Mouse (Mus musculus) thymus, postnatal 0 days (tissue): ENCODE measurements around the gene Arpp21. TPM values are rescaled to one million over a fixed set of nuclear protein-coding genes. Genes with fewer than 3 reads are reported as not detected.
"Not testable (repeated sequence)": the region's sequence is repeated elsewhere in the genome, so short reads cannot be mapped to it uniquely, and the experiment has no call there.

ENCODE experiments used
- DNase-seq: peaks from one replicate; pipeline ENCODE4 v3.0.0-alpha.2; 2015; ENCODE audit warnings: low spot score
- polyA plus RNA-seq: library from polyadenylated mRNA; unstranded; fragments of >200 nt; fragmentation: Nextera tagmentation; extraction: Ambion mirVana; gene quantifications from 2 replicates; pipeline ENCODE4 v1.2.1, GENCODE M21; 2015

Arpp21 gene
- polyA plus RNA-seq, 1 experiment from 2014 or later, result 434 TPM

DNA sequence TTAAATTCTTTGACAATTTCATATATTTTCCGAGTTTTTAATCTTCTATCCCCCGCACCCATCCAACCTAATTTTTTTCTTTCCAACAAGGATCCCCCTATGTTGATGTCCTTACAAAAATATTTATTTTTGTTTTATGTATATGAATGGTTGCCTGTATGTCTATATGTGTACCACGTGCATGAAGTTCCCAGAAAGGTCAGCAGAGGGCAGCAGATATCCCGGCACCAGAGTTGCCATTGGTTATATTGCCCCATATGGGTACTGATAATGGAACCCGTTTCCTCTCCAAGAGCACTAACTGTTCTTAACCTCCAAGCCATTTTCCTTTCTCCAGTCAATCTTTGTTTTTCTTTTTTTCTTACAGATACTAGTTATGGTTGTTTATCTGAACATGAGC, 124.1 kb downstream of the Arpp21 start:
- DNase-seq, result peak; percentile 48

GRCm38 (mm10) chr9:112102852-112103192, 132.9 kb downstream of the Arpp21 start:
- DNase-seq, result no peak

DNA sequence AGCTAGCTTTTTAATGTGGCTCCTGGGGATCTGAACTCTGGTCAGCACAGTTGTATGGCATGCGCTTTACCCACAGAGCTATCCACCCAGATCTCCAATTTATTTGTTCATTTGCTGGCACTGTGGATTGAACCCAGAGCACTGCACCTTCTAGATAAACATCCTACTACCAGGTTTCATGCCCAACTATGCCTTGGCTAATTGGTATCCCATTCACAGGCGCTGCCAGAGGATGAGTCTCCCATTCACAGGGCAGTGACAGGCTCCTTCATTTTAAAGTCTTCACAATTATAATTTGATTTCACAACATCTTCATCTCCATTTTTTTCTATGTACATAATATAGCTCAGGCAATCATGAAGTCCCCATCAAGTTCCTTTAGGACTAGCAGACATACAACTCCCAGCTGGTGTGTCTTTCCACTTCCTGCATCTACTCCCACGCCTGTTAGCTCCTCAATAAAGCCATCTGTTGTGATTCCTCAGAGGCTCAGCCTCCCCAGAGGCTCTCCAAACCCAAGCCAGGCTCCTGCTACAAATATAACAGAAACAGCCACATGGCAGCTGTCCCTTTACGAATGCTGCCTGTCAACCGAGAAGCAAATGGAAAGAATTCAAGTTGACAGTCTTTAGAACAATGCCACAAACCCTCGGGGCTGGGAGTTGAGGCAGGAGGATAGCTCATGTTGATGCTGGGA, 133.4 kb downstream of the Arpp21 start:
- no peak for DNase-seq

- peak; percentile 64 for DNase-seq
These were observed 134.7 kb downstream of the Arpp21 start for GRCm38 (mm10) chr9:112100841-112101595.

- no peak for DNase-seq
These were observed 137.5 kb downstream of the Arpp21 start for GRCm38 (mm10) chr9:112098267-112098666.

- DNase-seq, result no peak
These were observed 140.0 kb downstream of the Arpp21 start for GRCm38 (mm10) chr9:112095708-112096107.

DNA sequence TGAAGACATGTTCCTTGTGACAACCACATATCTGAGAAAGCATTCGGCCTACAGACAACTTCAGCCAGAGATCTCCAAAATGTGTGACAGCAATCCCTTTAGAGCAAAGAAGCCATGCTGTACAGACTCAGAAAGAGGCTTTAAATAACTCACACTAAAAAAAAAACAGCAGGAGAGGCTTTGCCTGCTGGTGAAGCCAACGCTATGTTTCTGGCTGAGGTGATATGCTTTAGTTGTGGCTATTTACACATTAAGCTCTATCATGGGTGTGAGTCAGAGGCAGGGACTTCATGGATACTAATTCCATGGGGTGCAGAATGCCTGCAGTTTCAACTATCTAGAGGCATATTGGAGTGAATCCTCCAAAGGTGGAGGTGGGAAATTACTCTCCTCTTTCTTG, 140.5 kb downstream of the Arpp21 start:
- DNase-seq, result no peak

DNA sequence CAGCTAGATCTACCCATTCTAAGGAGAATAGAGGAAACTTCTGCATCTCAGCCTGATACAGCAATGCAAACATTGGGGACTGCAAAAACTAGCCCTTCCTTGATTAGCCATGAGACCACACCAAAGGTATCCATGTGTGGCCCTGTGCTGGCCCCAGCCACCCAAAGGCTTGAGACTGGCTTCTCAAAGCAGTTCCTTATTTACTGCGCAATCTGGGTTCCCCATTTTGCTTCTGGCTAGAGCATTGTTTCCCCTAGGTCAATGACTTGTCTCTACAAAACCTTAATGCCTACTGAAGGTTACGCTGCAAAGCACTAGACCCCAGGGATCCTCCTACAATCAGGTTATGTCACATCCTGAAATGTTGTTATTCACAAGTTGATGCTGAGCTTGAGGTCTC, 156.8 kb downstream of the Arpp21 start:
- no peak for DNase-seq

- no peak for DNase-seq
These were observed 157.3 kb downstream of the Arpp21 start for GRCm38 (mm10) chr9:112078453-112078852.

DNA sequence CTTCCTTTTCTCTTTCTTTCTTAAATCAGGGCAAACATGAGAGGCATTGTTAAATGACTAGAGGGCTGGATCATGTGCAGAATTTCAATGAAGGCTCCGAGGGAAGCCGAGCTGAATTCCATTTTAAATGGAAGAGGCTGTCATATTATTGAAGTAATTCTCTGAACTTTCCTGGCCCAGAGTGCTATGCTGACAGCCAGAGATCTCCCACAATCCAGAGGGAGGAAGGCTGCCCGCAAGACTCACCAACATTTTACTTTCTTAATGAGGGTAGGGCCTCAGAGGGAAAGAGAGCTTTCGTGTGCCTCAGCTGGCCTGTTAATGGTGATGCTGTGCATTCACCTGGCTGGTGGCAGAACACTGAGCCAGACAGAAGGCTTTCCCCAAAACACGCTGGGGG, 160.5 kb downstream of the Arpp21 start:
- DNase-seq, result no peak

DNA sequence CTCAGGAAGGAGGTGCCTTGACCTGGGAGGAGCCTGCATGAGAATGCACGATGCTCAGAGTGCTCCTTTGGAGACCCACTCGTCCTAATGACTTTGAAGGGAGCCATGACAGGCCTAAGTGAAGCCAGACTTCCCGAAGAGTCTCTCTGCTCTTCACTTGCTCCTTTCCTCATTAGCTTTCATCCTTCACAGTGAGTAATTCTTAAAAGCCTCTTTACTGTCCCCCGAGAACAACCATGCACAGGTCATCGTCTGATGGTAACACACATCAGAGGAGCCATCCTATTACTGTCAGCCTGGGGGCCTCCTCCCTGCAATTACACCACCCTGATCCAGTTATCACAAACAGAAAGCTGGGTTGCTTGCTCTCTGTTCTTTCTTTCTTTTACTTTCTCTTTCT, 160.9 kb downstream of the Arpp21 start:
- DNase-seq, result no peak

GRCm38 (mm10) chr9:112071368-112071767, 164.4 kb downstream of the Arpp21 start:
- DNase-seq, result no peak

DNA sequence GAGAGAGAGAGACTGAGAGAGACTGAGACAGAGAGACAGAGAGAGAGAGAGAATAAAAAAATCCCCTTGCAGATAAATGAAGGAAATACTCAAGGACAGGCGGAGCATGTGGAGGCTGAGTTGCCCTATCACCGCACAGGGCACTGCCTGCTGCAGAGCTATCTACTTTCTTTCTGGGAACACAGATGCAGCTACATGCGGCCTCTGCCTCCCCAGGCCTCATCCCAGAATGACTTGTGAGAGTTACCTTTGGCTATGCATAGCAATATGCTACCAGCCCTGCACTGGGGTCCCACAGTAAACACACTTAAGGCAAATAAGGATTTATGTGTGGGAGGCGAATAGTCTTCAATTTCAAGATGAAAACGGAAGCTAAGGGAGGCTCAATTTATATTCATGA, 164.8 kb downstream of the Arpp21 start:
- DNase-seq, result no peak

DNA sequence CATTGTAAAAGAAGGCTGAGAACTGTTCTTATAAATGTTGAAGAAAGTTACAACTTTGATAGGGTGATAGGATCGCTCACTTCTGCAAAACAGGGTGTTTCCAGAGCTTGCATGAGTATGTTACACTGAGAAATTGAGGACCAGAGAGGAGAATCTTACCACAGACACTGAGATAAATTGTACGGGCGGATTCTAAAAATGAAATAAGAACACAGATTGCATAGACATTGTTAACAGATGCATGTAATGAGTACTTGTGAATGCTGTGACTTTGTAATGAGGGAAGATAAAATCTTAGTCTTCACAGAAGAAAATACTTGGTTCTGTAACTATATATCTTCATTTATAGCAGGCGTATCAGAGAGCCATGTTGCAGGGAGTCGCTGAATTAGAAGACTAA, 167.5 kb downstream of the Arpp21 start:
- DNase-seq, result no peak

- no peak for DNase-seq
These were observed 174.9 kb downstream of the Arpp21 start for GRCm38 (mm10) chr9:112060696-112061425.

DNA sequence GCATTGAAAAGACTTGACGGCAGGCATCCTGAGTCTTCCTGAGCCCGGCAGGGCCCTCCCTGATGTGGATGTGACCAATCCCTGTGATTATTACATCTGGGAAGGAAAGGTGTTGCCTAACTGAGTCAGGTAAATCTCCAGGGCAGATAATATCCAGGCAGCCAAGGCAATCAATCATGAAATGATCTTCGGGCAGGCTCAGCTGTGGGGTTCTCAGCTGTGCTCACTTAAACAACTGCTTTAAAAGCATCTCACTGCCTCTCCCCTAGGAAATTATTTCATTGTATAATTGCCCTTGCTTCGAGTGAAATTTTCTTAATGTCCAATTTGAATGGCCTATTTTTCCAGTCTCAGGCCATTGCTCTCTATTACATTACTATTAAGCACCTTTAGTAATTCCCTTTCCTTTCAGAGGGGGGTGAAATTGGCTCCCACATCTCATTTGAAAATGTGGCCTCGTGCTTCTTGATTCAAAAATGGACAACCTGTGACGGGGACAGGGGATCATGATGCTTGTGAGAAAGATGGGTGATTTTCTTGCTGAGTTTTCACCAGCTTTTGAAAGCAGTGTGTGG, 180.8 kb downstream of the Arpp21 start:
- DNase-seq, result no peak

- no peak for DNase-seq
These were observed 187.8 kb downstream of the Arpp21 start for GRCm38 (mm10) chr9:112047903-112048467.

- DNase-seq, result no peak
These were observed 195.2 kb downstream of the Arpp21 start for GRCm38 (mm10) chr9:112040566-112040965.

GRCm38 (mm10) chr9:112037732-112038131, 198.0 kb downstream of the Arpp21 start:
- DNase-seq, result no peak

DNA sequence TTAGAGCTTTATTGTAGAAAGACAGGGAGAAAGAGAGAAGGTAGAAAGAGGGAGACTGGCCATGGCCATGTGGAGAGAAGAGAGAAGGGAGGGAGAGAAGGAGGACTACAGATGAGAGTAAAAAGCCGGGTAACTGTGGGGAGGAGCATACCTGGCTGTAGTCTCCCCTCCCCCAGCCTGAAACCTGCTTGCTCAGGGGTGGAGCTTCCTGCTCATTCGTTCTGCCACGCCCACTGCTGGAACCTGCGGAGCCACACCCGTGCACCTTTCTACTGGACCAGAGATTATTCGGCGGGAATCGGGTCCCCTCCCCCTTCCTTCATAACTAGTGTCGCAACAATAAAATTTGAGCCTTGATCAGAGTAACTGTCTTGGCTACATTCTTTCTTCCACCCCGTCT, 201.9 kb downstream of the Arpp21 start:
- not testable (repeated sequence) for DNase-seq

- DNase-seq, result no peak
These were observed 203.6 kb downstream of the Arpp21 start for GRCm38 (mm10) chr9:112032169-112032568.

DNA sequence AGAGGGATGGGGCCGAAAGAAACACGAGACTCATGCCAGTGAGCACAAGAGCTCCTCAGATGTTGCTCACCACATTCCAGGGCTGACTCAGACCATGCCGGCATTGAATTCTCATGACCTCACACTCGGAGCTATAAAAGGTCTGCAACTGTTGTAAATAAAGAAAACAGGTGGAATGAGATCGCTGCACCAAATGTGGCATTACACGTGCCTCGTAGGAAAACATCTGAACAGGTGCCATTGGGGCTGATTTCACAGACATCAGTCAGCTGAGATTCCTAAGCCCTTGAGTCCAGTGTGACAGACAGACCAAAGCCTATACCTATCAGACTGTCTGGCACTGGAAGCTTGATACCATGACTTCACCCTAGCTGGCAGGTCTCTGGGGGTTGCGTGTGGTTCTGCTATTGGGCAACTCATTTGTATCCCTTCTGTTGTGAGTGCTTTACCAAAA, 212.1 kb downstream of the Arpp21 start:
- no peak for DNase-seq
